Comparison of ENCODE assay signal across 8 mouse cellular contexts in the genomic region with DNA sequence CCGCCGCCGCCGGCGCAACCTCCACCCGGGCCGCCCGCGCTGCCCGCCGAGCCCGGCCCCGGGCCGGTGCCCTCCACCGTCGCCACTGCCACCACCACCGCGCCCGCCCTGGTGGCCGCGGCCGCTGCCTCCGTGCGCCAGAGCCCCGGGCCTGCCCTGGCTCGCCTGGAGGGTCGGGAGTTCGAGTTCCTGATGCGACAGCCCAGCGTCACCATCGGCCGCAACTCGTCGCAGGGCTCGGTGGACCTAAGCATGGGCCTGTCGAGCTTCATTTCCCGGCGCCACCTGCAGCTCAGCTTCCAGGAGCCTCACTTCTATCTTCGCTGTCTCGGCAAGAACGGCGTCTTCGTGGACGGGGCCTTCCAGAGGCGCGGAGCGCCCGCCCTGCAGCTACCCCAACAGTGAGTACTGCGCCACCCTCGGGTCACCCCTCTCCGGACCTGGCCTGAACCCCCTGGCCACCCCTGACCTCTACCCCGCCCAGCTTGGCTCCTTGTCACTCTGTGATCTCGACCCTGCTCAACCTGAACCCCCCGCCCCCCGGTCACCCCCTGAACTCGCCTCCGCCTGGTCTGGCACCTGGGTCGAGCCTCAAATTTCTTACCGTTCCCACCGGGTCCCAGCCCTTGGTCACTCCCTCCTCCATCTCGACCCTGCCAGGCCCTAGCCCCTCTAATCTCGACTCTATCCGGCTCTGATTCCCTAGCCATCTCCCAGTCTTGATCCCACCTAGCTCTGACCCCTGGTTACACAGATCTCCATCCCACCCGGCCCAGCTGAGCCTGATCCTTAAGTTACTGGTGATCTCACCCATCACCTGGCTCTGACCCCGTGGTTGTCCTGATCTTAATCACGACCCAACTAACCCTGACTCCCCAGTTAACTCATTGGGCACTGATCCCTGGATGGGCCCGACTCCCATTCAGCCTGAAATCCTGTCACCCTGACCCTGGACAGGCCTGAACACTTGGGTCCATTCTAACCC. TPM values are rescaled to one million over a fixed set of nuclear protein-coding genes. Genes with fewer than 3 reads are reported as not detected.
DNase-seq lines count a peak whose midpoint lies in the region; ATAC-seq and TF ChIP-seq lines count a peak whose summit lies in the region.

No protein-coding gene starts in this region.

- peaks cover 62% of the 10 kb centered on the region for H3K4me1 ChIP-seq in E14TG2a.4 (replicated peaks; ENCODE audit: low read depth, low read length)
- peaks cover 41% of the 10 kb centered on the region for H3K4me1 ChIP-seq in heart, postnatal 0 days (ENCODE audit: control insufficient read depth, insufficient read depth)
- peaks cover 13 to 38% of the 10 kb centered on the region in 2 experiments for H3K4me1 ChIP-seq in liver, embryonic 14.5 days (replicated peaks; ENCODE audit: control insufficient read depth in 2 of 2, insufficient read depth in 2 of 2, low read length in 1 of 2)
- H3K4me1 ChIP-seq in neural tube, embryonic 13.5 days (replicated peaks), result peaks cover 57% of the 10 kb centered on the region

- TF ChIP-seq EP300 in heart, postnatal 0 days (IDR thresholded peaks at IDR 0.05; ENCODE audit: low read depth), result no peak
- TF ChIP-seq EP300 in liver, embryonic 14.5 days (IDR thresholded peaks at IDR 0.05; ENCODE audit: low read depth), result no peak

- H3K36me3 ChIP-seq in E14TG2a.4 (ENCODE audit: insufficient read depth, low read length), result peaks cover 41% of the 10 kb centered on the region
- H3K36me3 ChIP-seq in heart, postnatal 0 days (replicated peaks; ENCODE audit: control insufficient read depth, insufficient read depth, low read length), result 0 out of 2 replicates have a peak, but pooled peaks cover 3% of the 10 kb centered on the region
- H3K36me3 ChIP-seq in liver, embryonic 14.5 days (replicated peaks; ENCODE audit: control insufficient read depth, insufficient read depth, low read depth), result no peaks in the 10 kb centered on the region
- peaks cover 15% of the 10 kb centered on the region; the same call in 1 of the 2 replicates for H3K36me3 ChIP-seq in neural tube, embryonic 13.5 days

- 1% methylated on average over 63 of the region's 67 CpGs for WGBS in heart, postnatal 0 days
- WGBS in liver, embryonic 14.5 days (ENCODE audit: insufficient replicate concordance), result under 1% methylated on average over 62 of the region's 67 CpGs
- WGBS in neural tube, embryonic 13.5 days, result under 1% methylated on average over 66 of the region's 67 CpGs

- peak overlapping the region; percentile 94 for H3K9ac ChIP-seq in heart, postnatal 0 days (replicated peaks; ENCODE audit: low read depth, low read length)
- peak overlapping the region; percentile 87 for H3K9ac ChIP-seq in liver, embryonic 14.5 days (replicated peaks)
- peak overlapping the region; percentile 94 for H3K9ac ChIP-seq in neural tube, embryonic 13.5 days

- no peak for TF ChIP-seq CTCF in E14TG2a.4 (conservative IDR thresholded peaks at IDR 0.05; ENCODE audit: low read length)
- TF ChIP-seq CTCF in heart, postnatal 0 days (IDR thresholded peaks at IDR 0.05; ENCODE audit: low read depth), result no peak
- no peak; the same call in 1 of the 2 replicates for TF ChIP-seq CTCF in liver, embryonic 14.5 days (IDR thresholded peaks at IDR 0.05; ENCODE audit: low read depth)

- H3K9me3 ChIP-seq in E14TG2a.4 (ENCODE audit: low read length), result no peaks in the 10 kb centered on the region
- no peaks in the 10 kb centered on the region for H3K9me3 ChIP-seq in heart, postnatal 0 days (replicated peaks; ENCODE audit: control insufficient read depth, low read length)
- H3K9me3 ChIP-seq in liver, embryonic 14.5 days (ENCODE audit: control insufficient read depth, low read length), result no peaks in the 10 kb centered on the region
- H3K9me3 ChIP-seq in neural tube, embryonic 13.5 days, result no peaks in the 10 kb centered on the region

- peak; percentile 52 for ATAC-seq in heart, postnatal 0 days (ENCODE audit: insufficient read depth, low read depth)
- peak; percentile 68 for ATAC-seq in liver, embryonic 14.5 days (ENCODE audit: insufficient read depth)
- ATAC-seq in neural tube, embryonic 13.5 days (ENCODE audit: low read depth), result peak; percentile 49

- H3K4me3 ChIP-seq in E14TG2a.4 (replicated peaks; ENCODE audit: low read length), result peak overlapping the region; percentile 92
- H3K4me3 ChIP-seq in heart, postnatal 0 days (ENCODE audit: low read depth, low read length), result peak overlapping the region; percentile 88
- H3K4me3 ChIP-seq in liver, embryonic 14.5 days (ENCODE audit: insufficient read depth in 1 of 2, low read depth in 2 of 2, low read length in 2 of 2), result peak overlapping the region; percentile 92 to 96
- peak overlapping the region; percentile 82 for H3K4me3 ChIP-seq in neural tube, embryonic 13.5 days

- peak overlapping the region; percentile 81 for H3K4me2 ChIP-seq in heart, postnatal 0 days (ENCODE audit: low read depth, low read length)
- peak overlapping the region; percentile 92 for H3K4me2 ChIP-seq in liver, embryonic 14.5 days (ENCODE audit: low read depth)
- H3K4me2 ChIP-seq in neural tube, embryonic 13.5 days, result peak overlapping the region; percentile 92

- peak; percentile 96 for DNase-seq in heart, adult 11 months
- DNase-seq in heart, adult 18-20 months, result no peak
- peak; percentile 47 for DNase-seq in embryo, embryonic 10.5 days (ENCODE audit: low spot score)
- no peak for DNase-seq in heart, postnatal 0 days (ENCODE audit: low spot score)
- no peak for DNase-seq in liver, embryonic 14.5 days (ENCODE audit: low read depth in 3 of 3, low spot score in 3 of 3)
- DNase-seq in layer of hippocampus, postnatal 10 days (ENCODE audit: low spot score in 2 of 2), result no peak

- H3K27ac ChIP-seq in heart, postnatal 0 days (ENCODE audit: low read depth), result peak overlapping the region; percentile 92
- H3K27ac ChIP-seq in liver, embryonic 14.5 days, result peak overlapping the region; percentile 69
- H3K27ac ChIP-seq in neural tube, embryonic 13.5 days (replicated peaks), result peak overlapping the region; percentile 87

- peaks cover 22% of the 10 kb centered on the region for H3K27me3 ChIP-seq in E14TG2a.4 (ENCODE audit: insufficient read depth, low read length)
- H3K27me3 ChIP-seq in heart, postnatal 0 days (ENCODE audit: control insufficient read depth, insufficient read depth, low read length), result no peaks in the 10 kb centered on the region
- H3K27me3 ChIP-seq in liver, embryonic 14.5 days (ENCODE audit: control insufficient read depth, insufficient read depth, low read length), result no peaks in the 10 kb centered on the region
- no peaks in the 10 kb centered on the region for H3K27me3 ChIP-seq in neural tube, embryonic 13.5 days

RNA-seq across cellular contexts. Expression of gene Foxk1, which starts 0.6 kb away (rescaled TPM):
- total RNA-seq in heart, adult 18-20 months (2021), result 10 to 100 TPM; 15.7 to 15.9 TPM
- 9.5 and 9.7 TPM in 2 replicates for total RNA-seq in heart, postnatal 0 days (2014; rRNA removed; ENCODE audit: low replicate concordance)
- polyA plus RNA-seq in heart, postnatal 0 days (2015; fragmentation: Nextera tagmentation; extraction: Ambion mirVana), result 1.8 and 3.5 TPM in 2 replicates
- polyA plus RNA-seq in liver, embryonic 14.5 days (2012; rRNA removed), result 2.4 TPM in 2 replicates
- 1.1 and 1.8 TPM in 2 replicates for polyA plus RNA-seq in liver, embryonic 14.5 days (2014; fragmentation: Nextera tagmentation; extraction: Ambion mirVana)
- 5.6 and 7.2 TPM in 2 replicates for polyA plus RNA-seq in neural tube, embryonic 13.5 days (2015; fragmentation: Nextera tagmentation; extraction: Ambion mirVana)
- 10 to 100 TPM; 33.9 to 37.9 TPM for total RNA-seq in layer of hippocampus, postnatal 10 days (2021)

Comparison
In these comparisons a context has a peak if more than half of its experiments do, and no peak if none do; other contexts are left out.
1. DNase-seq: peak in heart, adult 11 months (single experiment) and embryo, embryonic 10.5 days (single experiment); none in heart, adult 18-20 months (0 of 2), heart, postnatal 0 days (single experiment), liver, embryonic 14.5 days (0 of 3) and layer of hippocampus, postnatal 10 days (0 of 2).
2. Peak in every context shown above with its lines, with median percentiles within 50 percentile points of each other: H3K4me3 ChIP-seq, ATAC-seq, H3K27ac ChIP-seq, H3K4me2 ChIP-seq and H3K9ac ChIP-seq.